Mouse (Mus musculus) liver, embryonic 14.5 days (tissue): Measurements from ENCODE around the gene 1700014D04Rik.
"Not testable (repeated sequence)": the region's sequence is repeated elsewhere in the genome, so short reads cannot be mapped to it uniquely, and the experiment has no call there.

Experiments used
- CTCF ChIP-seq: IDR thresholded peaks from 2 replicates; pipeline ENCODE4 v1.5.1; 2016; ENCODE audit warnings: antibody characterized with exemption, low read depth, control low read depth
- EP300 ChIP-seq: IDR thresholded peaks from 2 replicates; pipeline ENCODE4 v1.6.1; 2016; ENCODE audit warnings: antibody characterized with exemption, low read depth

- TF ChIP-seq CTCF, EP300: not testable (repeated sequence)
Observed at GRCm38 (mm10) chr13:59700137-59700536, 46.4 kb downstream of the 1700014D04Rik start.
